Mouse (Mus musculus) MEL (cell line): ENCODE measurements around the gene Prss44. TPM values are rescaled to one million over a fixed set of nuclear protein-coding genes. Genes with fewer than 3 reads are reported as not detected.
A peak's percentile ranks its signal among the peaks of the same experiment; 100 is the strongest.

Experiments
- DNase-seq: peaks from one replicate; pipeline ENCODE4 v3.0.0; 2011; ENCODE audit warnings: low read depth, low spot score
- H3K27ac ChIP-seq: 2 replicates; pipeline ENCODE4 v1.5.1; 2012; ENCODE audit warnings: low read depth, mild to moderate bottlenecking, control low read depth, low read length, moderate library complexity; ENCODE audit not compliant: control insufficient read depth
- H3K27me3 ChIP-seq, 2 experiments: fragments of 150-350 bp in 1 of 2; sonication (generic) in 1 of 2; 2 replicates each; pipeline ENCODE4 v1.6.1; 2012; ENCODE audit warnings: low read length in 2 of 2, mild to moderate bottlenecking in 2 of 2, improper control_type of control experiment in 1 of 2, moderate library complexity in 1 of 2; ENCODE audit not compliant: insufficient read depth in 2 of 2, control insufficient read depth in 1 of 2
- H3K36me3 ChIP-seq, 2 experiments: 2 replicates each; pipeline ENCODE4 v1.6.1; 2012 to 2014; ENCODE audit warnings: low read length in 2 of 2, improper control_type of control experiment in 1 of 2, inconsistent platforms in 1 of 2, mild to moderate bottlenecking in 1 of 2; ENCODE audit not compliant: insufficient read depth in 2 of 2, control insufficient read depth in 1 of 2
- H3K4me1 ChIP-seq, 2 experiments: fragments of 150-350 bp in 1 of 2; sonication (generic) in 1 of 2; 2 replicates each; pipeline ENCODE4 v1.6.1; 2012; ENCODE audit warnings: low read length in 2 of 2, improper control_type of control experiment in 1 of 2, mild to moderate bottlenecking in 1 of 2; ENCODE audit not compliant: insufficient read depth in 2 of 2, control insufficient read depth in 1 of 2
- H3K4me3 ChIP-seq, 2 experiments: fragments of 150-350 bp in 1 of 2; sonication (generic) in 1 of 2; 2 replicates each; pipeline ENCODE4 v1.5.1; 2012; ENCODE audit warnings: low read depth in 2 of 2, low read length in 2 of 2, mild to moderate bottlenecking in 2 of 2, moderate library complexity in 2 of 2, control low read depth in 1 of 2, improper control_type of control experiment in 1 of 2; ENCODE audit not compliant: control insufficient read depth in 1 of 2, insufficient read depth in 1 of 2
- H3K79me2 ChIP-seq: 2 replicates; pipeline ENCODE4 v1.6.1; 2012; ENCODE audit warnings: mild to moderate bottlenecking, low read length, moderate library complexity; ENCODE audit not compliant: control insufficient read depth, poor library complexity, insufficient read depth
- H3K9ac ChIP-seq: 2 replicates; pipeline ENCODE4 v1.6.1; 2012; ENCODE audit warnings: low read depth, mild to moderate bottlenecking, control low read depth, low read length, moderate library complexity; ENCODE audit not compliant: control insufficient read depth, poor library complexity, severe bottlenecking
- H3K9me3 ChIP-seq: fragments of 150-350 bp; sonication (generic); replicated peaks from 2 replicates; pipeline ENCODE4 v1.6.1; 2012; ENCODE audit warnings: mild to moderate bottlenecking, low read length, improper control_type of control experiment, moderate library complexity; ENCODE audit not compliant: insufficient read depth
- CHD1 ChIP-seq: IDR thresholded peaks from 2 replicates; pipeline ENCODE4 v1.6.1; 2012; ENCODE audit warnings: low read depth, mild to moderate bottlenecking, inconsistent platforms, low read length, improper control_type of control experiment
- CHD2 ChIP-seq: IDR thresholded peaks from 2 replicates; pipeline ENCODE4 v1.6.1; 2011; ENCODE audit warnings: low read length, improper control_type of control experiment
- E2F4 ChIP-seq: IDR thresholded peaks from 2 replicates; pipeline ENCODE4 v1.6.1; 2011; ENCODE audit warnings: low read depth, low read length, improper control_type of control experiment, borderline replicate concordance
- ELF1 ChIP-seq: IDR thresholded peaks from 2 replicates; pipeline ENCODE4 v1.6.1; 2014; ENCODE audit warnings: low read depth, mild to moderate bottlenecking, inconsistent platforms, low read length, improper control_type of control experiment, moderate library complexity
- EP300 ChIP-seq, 2 experiments: IDR thresholded peaks; 2 replicates each; pipeline ENCODE4 v1.6.1; 2011; ENCODE audit warnings: improper control_type of control experiment in 2 of 2, low read length in 2 of 2, low read depth in 1 of 2, mild to moderate bottlenecking in 1 of 2
- GABPA ChIP-seq: IDR thresholded peaks from 2 replicates; pipeline ENCODE4 v1.6.1; 2012; ENCODE audit warnings: low read depth, mild to moderate bottlenecking, inconsistent platforms, low read length, improper control_type of control experiment, moderate library complexity
- GATA1 ChIP-seq: IDR thresholded peaks from 2 replicates; pipeline ENCODE4 v1.6.1; 2011; ENCODE audit warnings: low read depth, low read length, improper control_type of control experiment
- HCFC1 ChIP-seq: IDR thresholded peaks from 2 replicates; pipeline ENCODE4 v1.6.1; 2012; ENCODE audit warnings: low read depth, mild to moderate bottlenecking, inconsistent platforms, low read length, improper control_type of control experiment, moderate library complexity
- JUND ChIP-seq: IDR thresholded peaks from 2 replicates; pipeline ENCODE4 v1.6.1; 2011; ENCODE audit warnings: low read depth, mild to moderate bottlenecking, improper control_type of control experiment, low read length
- MAZ ChIP-seq: IDR thresholded peaks from 2 replicates; pipeline ENCODE4 v1.6.1; 2012; ENCODE audit warnings: low read depth, mild to moderate bottlenecking, inconsistent platforms, low read length, improper control_type of control experiment
- MXI1 ChIP-seq: IDR thresholded peaks from 2 replicates; pipeline ENCODE4 v1.6.1; 2011; ENCODE audit warnings: mild to moderate bottlenecking, low read depth, low read length, improper control_type of control experiment
- MYB ChIP-seq: IDR thresholded peaks from 2 replicates; pipeline ENCODE4 v1.6.1; 2011; ENCODE audit warnings: mild to moderate bottlenecking, low read depth, low read length, improper control_type of control experiment
- MYC ChIP-seq: IDR thresholded peaks from 2 replicates; pipeline ENCODE4 v1.6.1; 2011; ENCODE audit warnings: low read depth, mild to moderate bottlenecking, low read length, improper control_type of control experiment, moderate library complexity
- RAD21 ChIP-seq: IDR thresholded peaks from 2 replicates; pipeline ENCODE4 v1.6.1; 2011; ENCODE audit warnings: mild to moderate bottlenecking, low read depth, low read length, improper control_type of control experiment
- RCOR1 ChIP-seq: IDR thresholded peaks from 2 replicates; pipeline ENCODE4 v1.6.1; 2012; ENCODE audit warnings: low read depth, mild to moderate bottlenecking, inconsistent platforms, low read length, improper control_type of control experiment
- SIN3A ChIP-seq: IDR thresholded peaks from 2 replicates; pipeline ENCODE4 v1.6.1; 2012; ENCODE audit warnings: low read length, improper control_type of control experiment, inconsistent platforms
- SMC3 ChIP-seq: IDR thresholded peaks from 2 replicates; pipeline ENCODE4 v1.6.1; 2011; ENCODE audit warnings: low read depth, low read length, improper control_type of control experiment
- TBP ChIP-seq: IDR thresholded peaks from 2 replicates; pipeline ENCODE4 v1.8.0; 2011; ENCODE audit warnings: low read depth, low read length, improper control_type of control experiment
- TCF12 ChIP-seq: IDR thresholded peaks from 2 replicates; pipeline ENCODE4 v1.6.1; 2014; ENCODE audit warnings: low read depth, mild to moderate bottlenecking, inconsistent platforms, low read length, improper control_type of control experiment, moderate library complexity
- UBTF ChIP-seq: IDR thresholded peaks from 2 replicates; pipeline ENCODE4 v1.6.1; 2012; ENCODE audit warnings: low read depth, mild to moderate bottlenecking, inconsistent platforms, low read length, improper control_type of control experiment, moderate library complexity, borderline replicate concordance; ENCODE audit not compliant: insufficient read depth
- USF1 ChIP-seq: IDR thresholded peaks from 2 replicates; pipeline ENCODE4 v1.6.1; 2014; ENCODE audit warnings: low read depth, mild to moderate bottlenecking, inconsistent platforms, low read length, improper control_type of control experiment, moderate library complexity
- ZC3H11A ChIP-seq: IDR thresholded peaks from 2 replicates; pipeline ENCODE4 v1.6.1; 2012; ENCODE audit warnings: low read depth, mild to moderate bottlenecking, inconsistent platforms, low read length, improper control_type of control experiment
- ZMIZ1 ChIP-seq: IDR thresholded peaks from 2 replicates; pipeline ENCODE4 v1.6.1; 2012; ENCODE audit warnings: low read depth, mild to moderate bottlenecking, inconsistent platforms, low read length, improper control_type of control experiment, moderate library complexity
- polyA plus RNA-seq, 2 experiments: library from polyadenylated mRNA; stranded (reverse) in 1 of 2; unstranded in 1 of 2; fragments of >175 nt in 1 of 2; fragments of >200 nt in 1 of 2; gene quantifications; 2 replicates each; pipeline versions ENCODE4 v1.2.1 to v1.2.4; 2012; ENCODE audit warnings: low replicate concordance in 2 of 2, low read depth in 1 of 2; ENCODE audit not compliant: insufficient read length in 2 of 2, insufficient read depth in 1 of 2, missing spikeins in 1 of 2
- total RNA-seq: library from RNA; depleted of rRNA; stranded (reverse); fragments of 300-350 nt; gene quantifications from 2 replicates; pipeline ENCODE4 v1.2.3, GENCODE M21; 2012

The Prss44 gene
- total and polyA plus RNA-seq, 3 experiments, result not detected

- Histone ChIP-seq H3K9ac (no peak overlapping the region), H3K36me3 (no peaks in the 10 kb centered on the region), H3K79me2 (no peaks in the 10 kb centered on the region), H3K4me3 (no peak overlapping the region), H3K27me3 (no peaks in the 10 kb centered on the region; a peak in 1 of 4 replicates), H3K4me1 (no peaks in the 10 kb centered on the region), H3K9me3 (no peaks in the 10 kb centered on the region), H3K27ac (no peak overlapping the region)
- DNase-seq, result peak; percentile 25
- TF ChIP-seq ELF1, result no peak
- no peak for TF ChIP-seq SMC3
- TF ChIP-seq MYB, result no peak
- TF ChIP-seq UBTF, result no peak
- TF ChIP-seq ZMIZ1, result no peak
- TF ChIP-seq MAZ, result no peak
- TF ChIP-seq RCOR1, result no peak
- no peak for TF ChIP-seq TCF12
- TF ChIP-seq TBP, result no peak
These were observed 16.8 kb upstream of the Prss44 start for GRCm38 (mm10) chr9:110797013-110797412.

GRCm38 (mm10) chr9:110797866-110798265 lies 15.9 kb upstream of the Prss44 start, which contains the start of gene Prss42:
Gene Prss42 (plus strand): TSS chr9:110798166.
- H3K4me1 ChIP-seq, result no peaks in the 10 kb centered on the region; a peak in 2 of 4 replicates
- H3K79me2 ChIP-seq, result no peaks in the 10 kb centered on the region
- no peak within 1 kb of the TSS for H3K9ac ChIP-seq
- DNase-seq, result no peak
- H3K36me3 ChIP-seq, result no peaks in the 10 kb centered on the region
- no peaks in the 10 kb centered on the region for H3K9me3 ChIP-seq
- H3K4me3 ChIP-seq, result no peak within 1 kb of the TSS
- TF ChIP-seq EP300 (IDR thresholded peaks at IDR 0.05; ENCODE audit: low read depth in 1 of 2, low read length in 2 of 2) (no peak), ELF1 (no peak)
- H3K27ac ChIP-seq, result no peak within 1 kb of the TSS
- no peaks in the 10 kb centered on the region for H3K27me3 ChIP-seq

DNA sequence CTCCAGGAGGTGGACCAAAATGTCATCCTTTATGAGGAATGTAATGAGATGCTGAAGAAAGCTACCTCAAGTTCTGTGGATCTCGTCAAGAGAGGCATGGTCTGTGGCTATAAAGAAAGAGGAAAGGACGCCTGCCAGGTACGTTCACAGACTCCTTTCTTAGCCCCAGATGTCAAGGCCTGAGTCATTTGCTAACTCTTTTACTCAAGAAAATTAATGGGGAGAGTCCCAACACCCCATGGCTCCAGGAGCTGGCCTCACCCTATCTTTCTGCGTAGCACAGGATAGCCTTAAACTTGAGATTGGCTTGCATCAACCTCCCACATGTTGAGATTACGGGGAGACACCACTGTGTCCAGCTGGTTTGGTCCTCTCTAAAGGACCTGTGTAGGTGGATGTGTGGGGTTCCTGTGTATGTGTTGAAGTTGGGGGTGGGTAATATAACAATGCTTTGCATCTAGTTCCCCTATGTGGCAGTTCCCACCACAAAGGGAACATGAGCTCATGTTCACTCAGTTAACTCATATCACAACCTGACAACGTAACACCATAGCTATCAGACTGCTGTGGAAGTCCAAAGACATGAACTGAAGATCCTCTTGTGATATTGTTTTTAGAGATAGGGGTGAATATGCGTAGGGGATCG lies 12.8 kb upstream of the Prss44 start:
- H3K9me3 ChIP-seq, result no peaks in the 10 kb centered on the region
- no peaks in the 10 kb centered on the region for H3K79me2 ChIP-seq
- no peaks in the 10 kb centered on the region; a peak in 2 of 4 replicates for H3K4me1 ChIP-seq
- no peaks in the 10 kb centered on the region for H3K36me3 ChIP-seq
- H3K27ac ChIP-seq, result no peak overlapping the region
- H3K4me3 ChIP-seq, result no peak overlapping the region
- no peaks in the 10 kb centered on the region for H3K27me3 ChIP-seq
- no peak overlapping the region for H3K9ac ChIP-seq
- TF ChIP-seq TCF12, result no peak
- TF ChIP-seq GABPA, result no peak
- no peak for TF ChIP-seq SMC3
- TF ChIP-seq RCOR1, result no peak
- no peak for TF ChIP-seq HCFC1
- no peak for TF ChIP-seq ZC3H11A
- TF ChIP-seq SIN3A, result no peak
- TF ChIP-seq E2F4, result no peak
- no peak for TF ChIP-seq GATA1
- no peak for TF ChIP-seq EP300 (IDR thresholded peaks at IDR 0.05; ENCODE audit: low read depth in 1 of 2, low read length in 2 of 2)
- no peak for TF ChIP-seq MYC
- no peak for TF ChIP-seq CHD1
- no peak for TF ChIP-seq RAD21
- TF ChIP-seq JUND, result no peak
- no peak for TF ChIP-seq MXI1
- TF ChIP-seq USF1, result no peak
- no peak for TF ChIP-seq CHD2
- TF ChIP-seq, all 39 proteins: peak for 0
- DNase-seq, result no peak
